Comparison of ENCODE assay signal across 1 mouse cellular context in genomic region chr2:18693871-18694610, GRCm38 (mm10).
TF ChIP-seq lines count a peak whose summit lies in the region.

TSS of gene Spag6 (plus strand) at chr2:18694032.

TF ChIP-seq in CH12.LX, 34 proteins besides CTCF, POLR2A, EP300 and RAD21 (continued from another document):
- TF ChIP-seq NRF1 (IDR thresholded peaks at IDR 0.05; ENCODE audit: low read depth, low read length), result peak; percentile 94
- TF ChIP-seq GABPA (IDR thresholded peaks at IDR 0.05; ENCODE audit: insufficient replicate concordance, low read depth, low read length), result no peak
- TF ChIP-seq SIN3A (IDR thresholded peaks at IDR 0.05; ENCODE audit: low read length), result 0 out of 2 replicates have a peak, but pooled peaks have one; percentile 9
- TF ChIP-seq UBTF (IDR thresholded peaks at IDR 0.05; ENCODE audit: low read depth, low read length), result peak; percentile 98; the same call in 1 of the 2 replicates
- no peak; the same call in 1 of the 2 replicates for TF ChIP-seq ETS1 (conservative IDR thresholded peaks at IDR 0.05; ENCODE audit: low read depth, low read length)
- no peak for TF ChIP-seq IRF4 (IDR thresholded peaks at IDR 0.05; ENCODE audit: low read depth, low read length)
- TF ChIP-seq JUN (IDR thresholded peaks at IDR 0.05; ENCODE audit: insufficient read depth, low read depth, low read length), result no peak
- no peak for TF ChIP-seq MXI1 (IDR thresholded peaks at IDR 0.05; ENCODE audit: low read depth, low read length)
- no peak for TF ChIP-seq KAT2A (IDR thresholded peaks at IDR 0.05; ENCODE audit: insufficient replicate concordance, low read length)
- TF ChIP-seq ZKSCAN1 (IDR thresholded peaks at IDR 0.05; ENCODE audit: borderline replicate concordance, low read depth, low read length), result no peak; the same call in 1 of the 2 replicates
- TF ChIP-seq MAZ (IDR thresholded peaks at IDR 0.05; ENCODE audit: low read depth, low read length), result no peak
- TF ChIP-seq USF1 (IDR thresholded peaks at IDR 0.05; ENCODE audit: low read depth, low read length), result no peak
- TF ChIP-seq RCOR1 (conservative IDR thresholded peaks at IDR 0.05; ENCODE audit: low read depth, low read length), result no peak
- peak; percentile 44; the same call in 1 of the 2 replicates for TF ChIP-seq ZMIZ1 (IDR thresholded peaks at IDR 0.05; ENCODE audit: low read depth, low read length)
